Mouse (Mus musculus) thymus, postnatal 25 days (tissue): ENCODE data around the gene Acvr2b.
A peak's percentile ranks its signal among the peaks of the same experiment; 100 is the strongest.
"Not testable (repeated sequence)": the region's sequence is repeated elsewhere in the genome, so short reads cannot be mapped to it uniquely, and the experiment has no call there.

ENCODE experiments used
- DNase-seq: peaks from one replicate; pipeline ENCODE4 v3.0.0; 2022

The Acvr2b gene

DNA sequence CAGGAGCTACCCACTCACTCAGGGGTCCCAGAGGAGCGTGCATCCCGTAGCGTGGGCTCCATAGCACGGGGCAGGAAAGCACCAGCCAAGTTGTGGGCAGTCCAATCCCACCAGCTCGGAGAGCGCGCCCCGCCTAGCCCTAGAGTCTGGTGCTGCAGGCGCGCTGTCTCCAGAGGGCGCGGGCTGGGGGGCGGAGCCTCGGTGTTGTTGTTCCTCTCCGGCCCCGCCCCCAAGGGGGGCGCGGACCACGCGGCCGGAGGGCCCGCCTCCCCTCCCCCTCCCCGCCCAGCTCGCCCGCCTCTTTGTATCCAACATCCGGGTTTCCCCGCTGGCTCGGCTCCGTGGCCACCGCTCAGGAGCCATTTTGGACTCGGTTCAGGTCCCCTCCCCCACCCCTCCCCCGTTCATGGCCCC lies at the start of gene Acvr2b:
Acvr2b (plus strand) TSS at position 318 of the 414 bp plus-strand sequence.
- DNase-seq, result peak; percentile 92

DNA sequence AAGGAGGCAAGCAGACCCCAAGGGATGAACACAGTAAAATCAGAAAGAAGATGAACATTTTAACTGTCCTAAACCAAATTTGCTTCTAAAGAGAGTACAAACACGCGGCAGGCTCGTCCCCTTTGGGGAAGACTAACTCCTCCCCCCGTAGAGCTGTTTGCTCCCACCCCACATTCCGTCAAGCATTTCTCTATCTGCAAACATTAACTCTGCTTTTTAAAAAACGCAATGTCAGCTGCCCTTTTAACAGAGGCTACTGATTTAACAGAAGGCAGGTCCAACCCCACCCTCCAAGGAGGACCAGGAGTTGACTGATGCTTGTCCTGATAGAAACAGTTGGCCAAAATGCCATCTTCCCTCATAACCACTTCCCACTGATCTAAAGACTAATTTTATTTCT lies 48.0 kb upstream of the Acvr2b start:
- no peak for DNase-seq

DNA sequence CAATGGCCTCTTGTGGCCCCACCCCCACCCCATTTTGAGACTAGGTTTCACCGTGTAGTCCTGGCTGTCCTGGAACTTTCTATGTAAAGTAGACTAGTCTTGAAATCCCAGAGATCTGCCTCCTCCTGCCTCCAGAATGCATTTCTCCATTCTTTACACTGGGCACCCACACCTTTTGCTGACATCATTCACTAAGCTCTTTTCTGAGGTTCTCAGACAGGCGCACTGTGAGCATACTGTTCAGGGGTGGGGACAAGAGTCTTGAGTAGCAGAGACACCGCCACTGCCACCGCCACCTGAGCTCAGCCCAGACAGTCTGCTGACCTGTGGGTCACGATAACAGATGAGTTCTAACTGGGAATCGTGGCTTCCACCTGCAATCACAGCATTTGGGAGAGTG lies 46.0 kb upstream of the Acvr2b start:
- DNase-seq, result no peak

DNA sequence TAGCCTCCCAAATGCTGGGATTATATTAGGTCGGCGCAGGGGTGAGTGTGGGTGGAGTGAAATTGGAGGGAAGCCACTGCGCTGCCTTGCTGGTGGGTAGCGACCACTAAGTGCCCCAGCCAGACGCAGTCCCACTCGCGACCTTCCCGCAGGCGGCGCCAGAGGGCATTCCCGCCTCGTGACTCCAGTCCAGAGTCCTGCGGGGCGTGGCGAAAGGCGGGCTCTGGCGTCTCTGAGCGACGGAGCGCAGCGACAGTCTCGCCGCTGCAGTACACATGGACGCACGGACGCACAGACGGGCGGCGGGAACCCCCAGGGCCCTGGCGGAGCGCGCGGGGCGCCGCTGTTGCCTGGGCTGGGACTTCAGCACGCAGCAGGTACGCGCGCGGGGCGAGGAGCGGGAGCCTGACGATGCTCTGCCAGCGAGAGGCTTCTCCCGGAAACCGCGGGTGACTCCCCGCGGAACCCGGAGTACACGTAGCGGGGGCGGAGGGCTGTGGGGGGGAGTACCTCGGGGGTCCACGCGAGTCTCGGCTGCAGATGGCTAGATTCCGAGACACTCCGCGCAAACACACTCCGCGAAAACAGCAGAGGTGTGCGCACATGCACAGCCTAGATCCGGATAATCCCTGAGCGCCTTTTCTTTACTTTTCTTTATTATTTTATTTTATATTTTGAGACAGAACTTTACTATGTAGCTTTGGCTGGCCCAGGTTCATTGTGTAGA lies 44.4 kb upstream of the Acvr2b start, which contains the start of gene Xylb:
Xylb (plus strand) TSS at position 51 of the 727 bp plus-strand sequence.
- peak; percentile 91 for DNase-seq

DNA sequence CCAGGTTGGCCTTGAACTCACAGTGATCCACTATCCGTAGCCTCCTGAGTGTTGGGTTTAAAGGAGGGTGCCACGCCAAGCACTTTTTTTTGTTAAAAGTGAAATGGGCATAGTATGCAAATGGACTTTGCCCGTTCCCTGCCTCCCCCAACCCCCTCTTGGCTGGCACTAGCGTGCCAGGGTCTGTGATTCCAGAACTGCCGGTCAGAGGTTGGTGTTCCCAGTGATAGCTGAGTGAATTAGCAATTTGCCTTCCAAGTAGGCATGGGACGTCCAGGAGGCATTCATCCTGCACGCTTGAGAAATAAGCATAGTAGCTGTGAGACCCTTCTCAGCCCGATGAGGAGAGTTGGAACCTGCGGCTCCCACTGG lies 43.9 kb upstream of the Acvr2b start:
- no peak for DNase-seq

DNA sequence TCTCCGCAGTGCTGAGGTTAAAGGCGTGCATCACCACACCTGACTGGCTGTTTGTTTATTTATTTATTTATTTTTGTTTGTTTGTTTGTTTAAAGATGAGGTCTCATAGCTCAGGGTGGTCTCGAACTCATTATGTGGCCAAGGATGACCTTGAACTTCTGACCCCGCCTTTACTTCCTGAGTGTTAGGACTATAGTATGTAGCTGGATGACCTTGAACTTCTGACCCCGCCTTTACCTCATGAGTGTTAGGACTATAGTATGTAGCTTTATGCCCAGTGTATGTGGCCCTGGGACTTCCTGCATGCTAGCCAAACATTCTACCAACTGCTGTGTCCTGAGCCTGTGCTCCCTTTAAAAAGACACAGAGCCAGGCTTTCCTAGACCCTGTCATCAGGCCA lies 40.5 kb upstream of the Acvr2b start:
- no peak for DNase-seq

DNA sequence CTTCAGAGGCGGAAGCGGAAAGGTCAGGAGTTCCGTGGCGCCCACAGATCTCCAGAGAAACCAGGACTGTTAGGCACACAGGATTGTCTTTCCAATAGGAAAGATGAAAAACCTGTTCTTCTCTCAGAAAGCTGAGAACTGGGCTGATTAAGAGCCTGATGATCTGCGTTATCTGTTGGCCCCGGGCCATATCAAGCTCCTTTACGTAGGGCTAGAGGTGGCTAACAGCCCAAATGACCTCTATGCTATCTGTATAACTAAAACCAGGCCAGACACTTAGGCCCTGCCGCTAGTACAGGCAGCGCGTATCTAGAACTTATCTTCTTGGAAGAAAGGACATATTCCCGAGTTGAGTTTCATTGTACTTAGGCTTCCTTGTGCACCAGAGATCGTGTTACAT lies 38.7 kb upstream of the Acvr2b start:
- DNase-seq, result no peak

DNA sequence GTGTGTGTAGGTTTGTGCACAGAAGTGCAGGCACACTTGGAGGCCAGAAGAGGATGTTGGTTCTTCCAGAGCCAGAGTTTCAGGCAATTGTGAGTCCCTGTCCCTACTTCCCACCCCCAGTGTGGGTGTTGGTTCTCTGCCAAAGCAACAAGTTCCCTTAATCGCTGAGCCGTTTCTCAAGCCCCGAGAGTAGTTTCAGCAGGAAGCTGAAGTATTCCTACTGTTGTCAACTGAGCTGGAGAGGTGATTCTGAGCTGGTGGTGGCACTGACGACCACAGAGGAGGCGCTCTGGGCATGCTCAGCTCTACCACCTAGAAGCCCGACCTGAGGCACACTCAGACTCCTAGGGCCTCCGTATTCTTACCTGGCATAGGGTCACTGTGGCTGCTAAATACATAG lies 36.6 kb upstream of the Acvr2b start, which contains the start of gene Slc22a14:
Slc22a14 (minus strand) TSS at position 270 of the 400 bp plus-strand sequence.
- DNase-seq, result no peak

DNA sequence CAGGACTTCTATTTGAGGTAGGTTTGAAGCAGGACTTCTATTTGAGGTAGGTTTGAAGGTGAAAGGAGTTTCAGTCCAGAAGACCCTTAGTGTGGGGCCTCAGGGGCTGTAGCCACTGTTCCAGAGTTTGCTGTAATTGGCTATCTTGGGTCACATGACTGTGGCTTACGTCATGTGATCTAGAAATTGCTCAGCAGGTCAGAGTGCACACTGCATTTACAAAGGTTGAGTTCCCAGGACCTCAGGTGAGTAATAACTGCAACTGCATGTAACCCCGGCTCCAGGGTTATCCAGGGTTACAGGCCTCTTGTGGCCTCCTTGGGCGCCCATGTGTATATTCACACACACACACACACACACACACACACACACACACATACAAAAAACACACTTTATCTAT lies 33.6 kb upstream of the Acvr2b start:
- no peak for DNase-seq

DNA sequence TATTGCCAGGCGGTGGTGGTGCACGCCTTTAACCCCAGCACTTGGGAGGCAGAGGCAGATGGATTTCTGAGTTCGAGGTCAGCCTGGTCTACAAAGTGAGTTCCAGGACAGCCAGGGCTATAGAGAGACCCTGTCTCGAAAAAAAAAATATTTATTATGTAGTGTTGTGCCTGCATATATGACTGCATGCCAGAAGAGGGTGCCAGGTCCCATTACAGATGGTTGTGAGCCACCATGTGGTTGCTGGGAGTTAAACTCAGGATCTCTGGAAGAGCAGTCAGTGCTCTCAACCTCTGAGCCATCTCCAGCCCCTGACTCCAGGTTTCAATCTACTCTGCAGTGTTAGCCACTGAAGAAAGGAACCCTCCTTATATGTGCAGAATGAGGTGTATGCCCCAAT lies 31.1 kb upstream of the Acvr2b start:
- not testable (repeated sequence) for DNase-seq

DNA sequence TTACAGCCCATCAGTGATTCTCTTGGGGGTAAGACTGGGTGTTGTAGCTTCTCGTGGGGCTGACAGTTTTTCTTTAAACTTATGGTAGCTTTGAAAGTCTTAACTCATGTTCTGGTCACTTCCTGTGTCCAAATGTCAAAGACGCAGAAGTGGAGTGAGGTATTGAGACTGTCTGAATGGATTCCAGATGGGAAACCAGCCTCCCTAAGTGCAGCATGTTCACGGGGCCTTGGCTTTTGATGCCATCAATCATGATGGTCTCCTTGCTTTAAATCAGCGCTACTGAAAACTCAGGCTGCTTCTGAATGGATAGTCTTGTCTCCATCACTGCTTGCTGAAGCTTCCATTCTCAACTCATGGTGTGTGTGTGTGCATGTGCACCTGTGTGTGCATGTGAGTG lies 30.7 kb upstream of the Acvr2b start:
- no peak for DNase-seq

DNA sequence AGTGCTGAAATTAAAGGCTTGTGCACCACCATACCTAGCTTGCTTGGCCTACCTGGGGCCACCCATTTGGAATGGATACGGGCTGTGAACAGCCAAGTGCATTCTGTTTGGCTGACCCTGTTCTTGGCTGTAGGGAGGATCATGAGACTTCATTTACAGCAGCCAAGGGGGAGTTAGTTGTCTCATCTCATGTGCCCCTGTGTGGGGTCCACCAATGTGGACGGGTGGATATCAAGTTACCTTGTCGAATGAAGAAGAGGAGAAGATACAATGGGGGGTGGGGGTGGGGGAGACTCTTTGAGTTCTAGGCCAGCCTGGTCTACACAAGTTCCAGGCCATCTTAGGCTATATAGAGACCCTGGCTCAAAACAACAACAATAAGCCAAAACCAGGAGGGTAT lies 26.9 kb upstream of the Acvr2b start:
- no peak for DNase-seq

DNA sequence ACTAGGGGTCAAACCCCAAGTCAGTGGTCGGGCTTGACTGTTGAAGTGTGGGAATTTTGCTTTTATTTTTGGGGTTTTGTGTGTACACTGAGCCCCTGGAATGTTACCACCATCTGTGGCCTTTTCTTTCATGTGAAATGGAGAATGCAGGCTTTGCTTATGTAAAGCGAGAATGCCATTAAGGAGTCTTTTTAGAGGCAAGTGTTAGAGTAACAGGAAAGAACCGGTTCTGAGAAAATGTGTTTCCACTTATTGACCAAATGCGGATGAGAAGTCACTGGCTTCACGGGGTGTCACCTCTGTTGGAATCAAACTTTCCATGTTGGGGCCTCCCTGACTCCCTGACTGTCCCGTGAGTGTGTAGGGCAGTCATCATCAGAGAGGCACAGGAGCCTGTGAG lies 26.4 kb upstream of the Acvr2b start:
- no peak for DNase-seq

DNA sequence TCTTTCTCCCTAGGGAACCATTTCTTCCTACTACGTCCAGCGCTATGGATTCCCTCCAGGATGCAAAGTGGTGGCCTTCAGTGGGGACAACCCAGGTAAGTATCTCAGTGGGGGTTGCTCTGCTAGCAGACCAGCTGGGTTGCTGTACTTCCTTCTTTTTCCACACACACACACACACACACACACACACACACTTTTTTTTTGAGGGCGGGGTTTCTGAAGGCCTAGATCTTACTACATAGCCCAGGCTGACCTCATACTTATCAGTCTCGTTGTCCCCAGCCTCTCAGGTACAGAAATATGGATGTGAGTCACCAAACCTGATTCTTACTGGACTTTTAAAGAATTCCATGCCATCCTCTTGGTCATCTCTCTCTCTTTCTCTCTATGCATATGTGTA lies 23.7 kb upstream of the Acvr2b start:
- no peak for DNase-seq

DNA sequence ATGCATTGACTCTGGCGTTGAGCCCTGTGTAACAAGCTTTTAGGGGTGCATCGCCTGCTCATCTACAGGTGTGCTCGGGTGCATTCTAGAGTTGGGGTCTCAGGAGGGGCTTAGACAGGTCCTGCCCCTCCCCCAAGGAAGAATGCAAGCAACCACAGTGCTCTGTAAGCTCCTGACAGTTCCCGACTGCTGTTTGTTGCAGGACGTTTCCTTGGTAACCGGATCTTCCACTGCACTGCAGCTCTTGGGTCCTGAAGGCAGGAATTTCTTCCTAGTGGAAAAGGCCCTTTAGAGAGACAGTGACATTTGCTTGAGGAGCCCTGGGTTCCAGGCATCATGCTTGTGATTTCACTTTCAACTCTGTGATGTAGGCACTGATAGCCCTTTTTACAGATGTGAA lies 19.3 kb upstream of the Acvr2b start:
- DNase-seq, result no peak

DNA sequence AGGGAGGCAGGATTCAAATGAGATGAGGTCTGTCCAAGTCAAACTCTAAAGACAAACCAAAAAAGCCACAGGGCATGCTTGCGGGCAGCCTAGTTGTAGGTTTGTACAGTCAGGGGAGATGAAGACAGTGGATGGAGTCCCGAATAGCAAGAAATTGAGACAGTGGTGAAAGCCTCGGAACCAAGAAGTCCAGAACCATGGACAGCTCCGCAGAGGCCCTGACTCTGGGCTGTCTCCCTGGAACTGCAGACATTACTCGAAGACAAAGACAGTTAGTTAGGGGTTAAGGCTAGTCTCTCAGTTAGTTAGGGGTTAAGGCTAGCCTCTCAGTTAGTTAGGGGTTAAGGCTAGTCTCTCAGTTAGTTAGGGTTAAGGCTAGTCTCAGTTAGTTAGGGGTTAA lies 13.0 kb upstream of the Acvr2b start:
- DNase-seq, result no peak

DNA sequence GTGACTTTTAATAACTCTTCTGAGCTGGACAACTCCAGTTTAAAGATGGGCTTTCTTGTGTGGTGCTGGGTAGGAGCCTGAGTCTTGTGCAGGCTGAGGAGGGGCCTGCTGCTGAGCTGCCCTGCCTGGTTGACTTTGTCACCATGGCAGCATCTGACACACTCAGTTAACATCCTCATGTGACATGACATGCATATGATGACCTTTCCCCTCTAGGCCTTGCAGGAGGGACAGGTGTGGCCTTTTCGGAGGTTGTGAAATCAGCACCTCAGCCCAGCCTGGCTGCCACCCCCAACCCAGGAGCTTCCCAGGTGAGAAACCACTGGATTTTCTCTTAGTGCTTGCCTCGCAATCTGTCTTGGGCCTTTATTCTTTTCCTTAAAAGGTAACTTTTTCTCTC lies 11.7 kb upstream of the Acvr2b start:
- DNase-seq, result no peak

DNA sequence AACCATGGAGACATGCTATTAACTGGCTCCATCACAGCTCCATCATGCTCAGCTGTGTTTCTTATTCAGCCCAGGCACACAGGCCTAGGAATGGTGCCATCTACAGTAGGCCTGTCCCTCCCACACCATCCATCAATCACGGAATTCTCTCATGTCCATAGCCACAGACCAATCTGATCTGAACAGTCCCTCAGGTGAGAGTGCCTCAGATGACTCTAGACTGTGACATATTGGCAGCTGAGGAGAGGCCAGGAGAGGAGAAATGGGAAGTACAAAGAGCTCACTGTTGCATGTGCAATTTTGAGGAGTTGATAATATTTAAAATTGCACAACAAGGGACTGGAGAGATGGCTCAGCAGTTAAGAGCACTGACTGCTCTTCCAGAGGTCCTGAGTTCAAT lies 7.1 kb upstream of the Acvr2b start:
- no peak for DNase-seq

DNA sequence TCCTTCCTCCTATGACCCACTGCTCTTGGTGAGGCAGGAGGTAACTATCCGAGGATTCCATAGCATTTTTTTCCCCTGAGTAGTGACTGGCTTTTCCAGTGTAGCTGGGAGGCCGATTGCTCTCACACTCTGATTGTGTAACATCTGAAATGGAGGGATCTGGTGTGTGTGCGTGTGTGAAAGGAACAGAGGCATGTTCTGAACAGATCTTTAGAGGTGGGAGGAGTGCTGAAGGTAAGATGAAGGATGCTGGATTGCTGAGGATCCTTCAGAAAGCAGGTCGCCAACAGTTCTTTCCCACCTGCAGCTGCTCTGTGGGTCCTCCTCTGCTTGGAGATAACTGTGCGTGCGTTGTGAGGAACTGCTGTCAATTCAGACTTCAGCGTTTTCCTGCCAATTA lies 567 bp upstream of the Acvr2b start:
- no peak for DNase-seq

DNA sequence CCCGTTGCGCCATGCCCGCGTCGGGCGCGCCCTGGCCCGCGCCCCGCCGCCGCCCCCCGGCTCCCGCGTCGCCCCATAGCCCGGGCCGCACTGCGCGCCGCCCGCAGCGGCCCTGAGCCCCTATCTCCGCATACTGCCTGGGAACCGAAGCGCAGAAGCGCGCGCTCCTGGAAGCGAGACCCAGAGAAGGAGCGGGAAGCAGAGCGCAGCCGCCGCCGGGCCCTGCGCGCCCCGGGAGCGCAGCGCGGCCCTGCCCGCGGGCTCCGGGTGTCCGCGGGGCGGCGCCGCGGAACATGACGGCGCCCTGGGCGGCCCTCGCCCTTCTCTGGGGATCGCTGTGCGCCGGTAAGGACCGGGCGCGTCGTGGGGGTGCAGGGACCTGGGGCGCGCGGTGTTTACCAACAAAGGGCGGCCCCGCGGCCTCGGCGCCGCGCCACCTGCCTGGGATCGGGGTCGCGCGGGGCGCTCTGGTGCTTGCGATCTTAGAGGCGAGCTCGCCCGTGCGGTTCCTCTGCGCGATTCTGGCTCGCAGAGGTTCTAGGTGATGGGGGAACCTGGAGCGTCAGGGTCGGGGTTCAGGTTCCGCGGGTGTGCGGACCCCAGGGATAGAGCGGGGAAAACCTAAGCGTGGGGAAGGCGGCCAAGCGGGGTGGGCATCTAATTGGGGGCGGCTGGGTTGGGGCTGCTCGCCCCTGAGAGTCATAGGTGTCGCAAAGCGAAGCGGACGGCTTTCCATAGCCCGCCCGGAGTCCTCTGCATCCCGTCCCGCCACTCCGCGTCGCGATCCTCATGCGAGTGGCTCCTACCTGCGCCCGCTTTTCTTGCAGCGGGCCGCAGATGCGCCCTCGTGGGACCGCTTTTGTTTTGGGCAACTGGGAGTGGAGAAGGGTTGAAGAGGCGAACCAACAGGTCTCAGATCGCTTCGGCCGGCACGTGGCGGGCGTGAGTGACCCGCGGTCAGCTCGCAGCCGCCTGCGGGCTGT lies 626 bp downstream of the Acvr2b start:
- peak; percentile 55 for DNase-seq

DNA sequence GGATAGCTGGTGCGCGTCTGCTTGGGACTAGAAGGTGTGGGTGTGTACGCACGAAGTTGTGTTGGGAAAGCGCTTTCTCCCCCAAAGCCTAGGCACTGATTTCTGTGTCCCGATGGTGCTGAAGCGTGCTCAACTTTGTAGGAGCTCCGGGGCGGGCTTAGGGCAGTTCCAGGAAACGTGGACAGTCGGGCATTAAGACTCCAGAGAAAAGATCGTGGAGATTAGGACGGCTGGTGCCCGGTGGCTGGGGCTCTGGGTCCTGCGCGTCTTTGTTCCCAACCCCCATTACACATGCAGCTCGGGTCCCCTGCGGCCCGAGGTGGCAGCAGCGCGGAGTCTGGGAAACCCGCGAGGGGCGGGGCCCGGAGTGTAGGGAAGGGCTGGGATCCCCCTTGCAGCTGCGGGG lies 1.3 kb downstream of the Acvr2b start:
- peak; percentile 28 for DNase-seq

DNA sequence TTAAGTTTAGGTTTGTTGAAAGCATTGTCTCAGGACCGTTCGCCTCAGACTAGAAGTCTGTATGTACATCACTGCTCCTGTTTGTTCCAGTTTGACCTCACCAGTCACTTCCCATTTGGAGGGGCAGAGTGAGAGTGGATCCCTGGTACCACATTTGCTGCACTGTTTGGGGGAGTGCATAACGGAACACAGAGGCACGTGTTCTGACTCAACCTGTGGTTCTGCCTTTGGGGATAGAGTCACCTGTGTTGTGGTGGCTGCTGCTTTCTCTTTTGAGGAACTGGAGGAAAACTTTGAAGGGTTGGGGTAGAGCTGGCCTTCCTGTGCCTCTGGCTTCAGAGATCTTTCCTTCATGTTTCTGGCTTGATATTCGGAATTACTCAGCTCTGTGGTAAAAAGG lies 2.2 kb downstream of the Acvr2b start:
- DNase-seq, result peak; percentile 19

DNA sequence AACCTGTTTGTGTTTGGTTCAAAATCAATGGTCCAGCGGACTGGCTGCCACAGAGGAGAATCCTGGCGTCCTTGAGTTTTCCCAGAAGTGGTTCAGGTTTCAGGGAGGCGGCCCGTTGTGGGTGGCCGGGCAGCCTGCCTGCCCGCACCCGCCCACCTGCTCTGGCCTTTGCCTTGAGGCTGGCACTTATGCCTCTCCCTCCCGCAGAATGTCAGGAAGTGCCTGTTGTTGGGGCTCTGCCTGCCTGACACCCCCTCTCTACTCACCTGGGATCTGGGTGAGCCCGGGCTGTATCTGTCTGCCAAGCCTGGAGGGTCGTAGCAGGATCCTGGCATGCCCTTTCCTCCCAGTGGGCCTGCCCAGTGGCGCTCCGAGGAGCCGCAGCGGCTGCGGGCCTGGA lies 6.0 kb downstream of the Acvr2b start:
- DNase-seq, result no peak
